Mouse (Mus musculus) left cerebral cortex, adult 6 months (tissue): Measurements from ENCODE around the gene Olfr1197. TPM values are rescaled to one million over a fixed set of nuclear protein-coding genes. Genes with fewer than 3 reads are reported as not detected.

Source experiments
- long read RNA-seq, 2 experiments: library from polyadenylated mRNA; unstranded; transcript quantifications; one replicate each; pipeline ENCODE4 v2.0.0; 2019 to 2020
- polyA plus RNA-seq: library from polyadenylated mRNA; unstranded; fragments of <200 nt; fragmentation: Nextera tagmentation; gene quantifications from 2 replicates; pipeline ENCODE4 v1.2.3, GENCODE M21; 2021

Olfr1197 gene
- polyA plus RNA-seq = not detected in 2 replicates
- long read RNA-seq, experiment 1 = 0 reads
- long read RNA-seq, experiment 2 = 0 reads

DNA sequence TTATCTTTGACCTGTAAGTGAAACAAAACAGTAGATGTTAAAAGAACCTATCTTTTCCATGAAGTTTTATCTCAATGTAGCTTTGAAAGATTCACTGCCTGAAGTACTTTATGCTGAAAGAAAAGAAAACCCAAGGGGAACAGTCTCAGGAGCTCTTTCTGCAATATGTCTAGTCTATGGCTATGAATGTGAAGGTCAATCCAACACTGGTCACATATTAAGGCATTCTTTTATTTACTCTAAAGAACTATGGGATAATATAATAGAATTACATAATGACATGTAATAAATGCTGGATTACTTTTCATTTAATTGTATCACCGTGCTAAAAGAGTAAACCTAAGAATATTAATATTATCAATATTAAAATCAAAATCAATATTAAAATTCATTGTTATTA is at the start of gene Olfr1197:
Olfr1197 (minus strand) TSS at position 101 of the 400 bp plus-strand sequence.

DNA sequence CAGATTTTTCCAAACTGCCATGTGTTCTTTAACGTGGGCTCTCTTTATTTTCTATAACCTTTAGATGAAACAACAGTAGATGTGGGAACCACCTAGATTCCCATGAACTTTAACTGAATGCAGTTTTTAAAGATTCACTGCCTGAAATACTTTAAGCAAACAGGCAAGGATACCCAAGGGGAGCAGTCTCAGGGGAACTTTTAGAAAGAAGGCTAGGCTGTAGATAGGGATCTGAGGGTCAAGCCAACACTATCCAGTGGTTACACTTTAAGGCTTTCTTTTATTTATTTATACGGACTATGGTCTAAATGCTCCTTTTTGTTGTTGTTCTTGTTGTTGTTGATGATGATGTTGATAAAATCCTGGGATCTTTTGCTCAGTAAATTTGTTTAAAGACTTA is 38.2 kb upstream of the Olfr1197 start, which contains the start of gene Olfr1200:
Olfr1200 (minus strand) TSS at position 101 of the 400 bp plus-strand sequence.

DNA sequence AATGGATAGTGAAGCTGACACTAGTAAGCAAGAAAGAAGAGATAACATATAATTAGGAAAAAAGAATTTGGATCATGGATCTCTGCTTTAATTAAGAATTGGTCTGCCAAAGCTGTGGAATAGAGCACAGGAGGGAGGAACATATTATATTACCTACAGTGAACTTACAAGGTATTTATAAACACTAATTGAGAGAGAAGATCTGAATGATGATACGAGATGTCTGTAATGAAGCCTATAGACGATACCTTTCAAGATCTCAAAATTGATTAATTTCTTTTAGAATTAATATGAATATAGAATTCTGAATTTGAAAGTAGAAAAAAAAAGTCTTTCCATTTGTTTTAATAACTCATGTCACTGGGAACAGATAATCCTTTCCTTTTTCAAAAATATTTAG is 28.2 kb upstream of the Olfr1197 start, which contains the start of gene Olfr1199:
Olfr1199 (minus strand) TSS at position 101 of the 400 bp plus-strand sequence.

DNA sequence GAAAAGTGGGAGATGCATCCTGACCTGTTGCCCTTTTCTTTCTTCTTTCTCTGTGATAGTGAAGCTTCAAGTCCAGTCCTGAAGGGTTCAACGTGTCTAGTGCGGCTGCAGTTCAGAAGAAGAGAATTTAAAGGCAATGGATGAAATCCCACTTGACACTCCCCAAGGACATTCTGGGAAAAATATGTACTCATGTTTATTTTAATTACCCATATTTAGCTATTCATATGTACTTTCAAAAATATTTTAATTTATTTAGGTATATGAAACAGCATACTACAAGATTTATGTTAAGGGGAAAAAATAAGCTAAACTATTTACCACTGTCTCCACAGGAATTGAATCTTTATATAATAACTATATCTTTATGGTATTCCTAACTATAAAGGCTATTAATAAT is 19.1 kb upstream of the Olfr1197 start, which contains the start of gene Olfr1198:
Olfr1198 (minus strand) TSS at position 101 of the 400 bp plus-strand sequence.

DNA sequence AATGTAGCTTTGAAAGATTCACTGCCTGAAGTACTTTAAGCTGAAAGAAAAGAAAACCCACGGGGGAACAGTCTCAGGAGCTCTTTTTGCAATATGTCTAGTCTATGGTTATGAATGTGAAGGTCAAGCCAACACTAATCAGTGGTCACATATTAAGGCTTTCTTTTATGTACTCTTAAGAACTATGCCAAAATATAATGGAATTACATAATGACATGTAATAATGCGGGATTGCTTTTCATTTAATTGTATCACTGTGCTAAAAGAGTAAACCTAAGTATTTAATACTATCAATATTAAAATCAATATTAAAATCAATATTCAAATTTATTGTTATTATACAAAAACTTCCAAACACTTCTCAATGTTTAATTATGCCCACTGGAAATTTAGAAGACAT is 27.7 kb downstream of the Olfr1197 start, which contains the start of gene Olfr1196:
Olfr1196 (minus strand) TSS at position 101 of the 400 bp plus-strand sequence.

DNA sequence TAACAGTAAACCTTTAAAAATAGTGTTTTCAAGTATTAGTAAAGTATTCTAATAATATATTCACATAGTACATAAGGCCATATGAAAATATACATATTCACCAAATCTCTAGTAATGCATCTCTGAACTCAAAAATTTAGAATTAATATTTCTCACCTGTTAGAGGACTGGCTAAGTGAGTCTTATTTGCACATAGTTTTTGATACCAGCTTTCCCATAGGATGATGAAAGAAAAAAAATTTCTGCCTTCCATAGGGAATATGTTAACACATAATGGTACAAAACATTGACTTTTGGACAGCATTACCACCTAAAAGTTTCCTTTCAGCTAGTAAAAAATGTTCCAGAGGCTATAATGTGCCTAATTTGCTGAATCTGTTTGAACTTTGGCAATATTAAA is 43.1 kb downstream of the Olfr1197 start, which contains the start of gene Olfr1195:
Olfr1195 (minus strand) TSS at position 101 of the 400 bp plus-strand sequence.

Other genes with a start within 250 kb of the Olfr1197 start
- gene Olfr1184, start 248.8 kb downstream of the Olfr1197 start, polyA plus RNA-seq = not detected in 2 replicates
- not detected in 2 replicates for gene Olfr1185-ps1, start 239.0 kb downstream of the Olfr1197 start, polyA plus RNA-seq
- gene Olfr1186, start 213.8 kb downstream of the Olfr1197 start, polyA plus RNA-seq = not detected in 2 replicates
- gene Olfr1188, start 175.4 kb downstream of the Olfr1197 start, polyA plus RNA-seq = not detected in 2 replicates
- gene Olfr1189, start 145.9 kb downstream of the Olfr1197 start, polyA plus RNA-seq = not detected in 2 replicates
- gene Olfr1191-ps1, start 91.8 kb downstream of the Olfr1197 start, polyA plus RNA-seq = not detected in 2 replicates
- gene Olfr1192-ps1, start 83.9 kb downstream of the Olfr1197 start, polyA plus RNA-seq = not detected in 2 replicates
- not detected in 2 replicates for gene Olfr1193, start 56.7 kb downstream of the Olfr1197 start, polyA plus RNA-seq
- gene Olfr1195, start 43.2 kb downstream of the Olfr1197 start, polyA plus RNA-seq = not detected in 2 replicates
- gene Olfr1196, start 27.8 kb downstream of the Olfr1197 start, polyA plus RNA-seq = not detected in 2 replicates
- gene Olfr1198, start 19.0 kb upstream of the Olfr1197 start, polyA plus RNA-seq = not detected in 2 replicates
- not detected in 2 replicates for gene Olfr1199, start 28.1 kb upstream of the Olfr1197 start, polyA plus RNA-seq
- 0.04 TPM in 1 of 2 replicates, not detected in the other for gene Olfr1200, start 38.1 kb upstream of the Olfr1197 start, polyA plus RNA-seq
- not detected in 2 replicates for gene Olfr1201, start 60.7 kb upstream of the Olfr1197 start, polyA plus RNA-seq
- not detected in 2 replicates for gene Olfr1202, start 82.1 kb upstream of the Olfr1197 start, polyA plus RNA-seq
- gene Olfr1205, start 97.4 kb upstream of the Olfr1197 start, polyA plus RNA-seq = not detected in 2 replicates
- gene Olfr1204, start 116.9 kb upstream of the Olfr1197 start, polyA plus RNA-seq = not detected in 2 replicates
- not detected in 2 replicates for gene Olfr1206, start 130.9 kb upstream of the Olfr1197 start, polyA plus RNA-seq
- not detected in 2 replicates for gene Olfr1208, start 169.9 kb upstream of the Olfr1197 start, polyA plus RNA-seq
- not detected in 2 replicates for gene Olfr1209, start 182.8 kb upstream of the Olfr1197 start, polyA plus RNA-seq
- not detected in 2 replicates for gene Olfr1211, start 205.7 kb upstream of the Olfr1197 start, polyA plus RNA-seq
- not detected in 2 replicates for gene Olfr1212, start 221.6 kb upstream of the Olfr1197 start, polyA plus RNA-seq
- not detected in 2 replicates for gene Gm13762, start 247.9 kb upstream of the Olfr1197 start, polyA plus RNA-seq